9 mouse cellular contexts compared by ENCODE assay signal in the genomic region with DNA sequence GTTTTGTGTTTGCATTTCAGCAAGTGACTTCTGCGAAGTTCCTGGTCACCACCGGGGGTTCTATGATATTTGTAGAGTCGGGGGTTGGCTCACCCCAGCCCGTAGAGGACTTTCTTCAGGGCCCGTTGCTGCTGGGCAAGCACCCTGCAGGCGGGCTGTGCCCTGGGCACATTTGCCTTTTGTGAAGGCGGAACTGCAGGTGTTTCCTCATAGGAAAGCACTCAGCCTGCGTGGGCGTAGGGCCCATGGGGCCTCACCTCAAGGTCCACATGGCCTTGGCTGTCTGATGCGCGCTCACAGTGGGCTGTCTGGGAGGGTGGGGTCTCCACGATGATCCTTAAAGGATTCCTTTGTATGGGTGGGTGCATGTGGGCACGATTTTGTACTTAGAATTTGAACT. TPM values are rescaled to one million over a fixed set of nuclear protein-coding genes. Genes with fewer than 3 reads are reported as not detected.
DNase-seq lines count a peak whose midpoint lies in the region; ATAC-seq lines count a peak whose summit lies in the region.
"Had no signal": no experiment of that assay in that cellular context is flagged by ENCODE, and none has a peak within 500 bp of the region (broad histone marks: within the 10 kb centered on the region; RNA-seq: fewer than 3 reads in every experiment).

No protein-coding gene starts in this region.

- peak; percentile 46 for DNase-seq in cerebellum, adult 11 months
- no peak for DNase-seq in cerebellum, postnatal 25 days
- DNase-seq in midbrain, embryonic 14.5 days = peak; percentile 33
- DNase-seq in thymus, postnatal 14 days = peak; percentile 77
- no peak for DNase-seq in adrenal gland, adult 8-10 months
- DNase-seq in urinary bladder, postnatal 25 days (ENCODE audit: low spot score) = no peak

- H3K9ac ChIP-seq in embryonic facial prominence, embryonic 12.5 days = peak overlapping the region; percentile 13; the same call in 1 of the 2 replicates
- H3K9ac ChIP-seq in intestine, embryonic 15.5 days = no peak overlapping the region
- peak overlapping the region; percentile 84 for H3K9ac ChIP-seq in midbrain, embryonic 14.5 days (replicated peaks; ENCODE audit: low read length)

- peak overlapping the region; percentile 44 for H3K4me3 ChIP-seq in embryonic facial prominence, embryonic 12.5 days
- H3K4me3 ChIP-seq in intestine, embryonic 15.5 days (replicated peaks) = peak overlapping the region; percentile 43; the same call in 1 of the 2 replicates
- H3K4me3 ChIP-seq in midbrain, embryonic 14.5 days (replicated peaks; ENCODE audit: low read depth, low read length) = peak overlapping the region; percentile 76
- H3K4me3 ChIP-seq: erythroblast, embryonic 14.5 days had no signal

- peaks cover 55% of the 10 kb centered on the region for H3K4me1 ChIP-seq in embryonic facial prominence, embryonic 12.5 days
- H3K4me1 ChIP-seq in intestine, embryonic 15.5 days (replicated peaks) = peaks cover 51% of the 10 kb centered on the region
- H3K4me1 ChIP-seq in midbrain, embryonic 14.5 days (ENCODE audit: control insufficient read depth, insufficient read depth, low read length) = peaks cover 67% of the 10 kb centered on the region

- H3K9me3 ChIP-seq in embryonic facial prominence, embryonic 12.5 days = no peaks in the 10 kb centered on the region
- no peaks in the 10 kb centered on the region for H3K9me3 ChIP-seq in intestine, embryonic 15.5 days
- no peaks in the 10 kb centered on the region for H3K9me3 ChIP-seq in midbrain, embryonic 14.5 days (ENCODE audit: control insufficient read depth, low read length)

- H3K36me3 ChIP-seq in embryonic facial prominence, embryonic 12.5 days = no peaks in the 10 kb centered on the region
- H3K36me3 ChIP-seq in intestine, embryonic 15.5 days = no peaks in the 10 kb centered on the region; the same call in 1 of the 2 replicates
- H3K36me3 ChIP-seq in midbrain, embryonic 14.5 days (ENCODE audit: control insufficient read depth, insufficient read depth, low read length) = 0 out of 2 replicates have a peak, but pooled peaks cover 3% of the 10 kb centered on the region

- WGBS in embryonic facial prominence, embryonic 12.5 days = 15% methylated on average over 13 of the region's 13 CpGs
- 23% methylated on average over 13 of the region's 13 CpGs for WGBS in intestine, embryonic 15.5 days
- WGBS in midbrain, embryonic 14.5 days = 2% methylated on average over 13 of the region's 13 CpGs

- peaks cover 58% of the 10 kb centered on the region for H3K27me3 ChIP-seq in embryonic facial prominence, embryonic 12.5 days
- H3K27me3 ChIP-seq in intestine, embryonic 15.5 days (replicated peaks) = peaks cover 67% of the 10 kb centered on the region
- H3K27me3 ChIP-seq in midbrain, embryonic 14.5 days (ENCODE audit: control insufficient read depth, insufficient read depth, low read length) = peaks cover 7% of the 10 kb centered on the region; the same call in 1 of the 2 replicates

- ATAC-seq in embryonic facial prominence, embryonic 12.5 days (ENCODE audit: insufficient number of reproducible peaks, insufficient read depth, low FRiP score, low TSS enrichment) = no peak
- ATAC-seq in intestine, embryonic 15.5 days = no peak
- ATAC-seq in midbrain, embryonic 14.5 days (ENCODE audit: low FRiP score, low TSS enrichment) = no peak

- H3K27ac ChIP-seq in embryonic facial prominence, embryonic 12.5 days = no peak overlapping the region
- H3K27ac ChIP-seq in intestine, embryonic 15.5 days = no peak overlapping the region
- peak overlapping the region; percentile 97 for H3K27ac ChIP-seq in midbrain, embryonic 14.5 days (replicated peaks; ENCODE audit: low read depth, low read length)

- peak overlapping the region; percentile 77 for H3K4me2 ChIP-seq in embryonic facial prominence, embryonic 12.5 days (replicated peaks)
- peak overlapping the region; percentile 79 for H3K4me2 ChIP-seq in intestine, embryonic 15.5 days (replicated peaks)
- H3K4me2 ChIP-seq in midbrain, embryonic 14.5 days (ENCODE audit: low read length) = peak overlapping the region; percentile 86

RNA-seq across cellular contexts. Expression of gene Hes5, which starts 1.2 kb away (rescaled TPM):
- polyA plus RNA-seq in embryonic facial prominence, embryonic 12.5 days (2016; fragmentation: Nextera tagmentation; extraction: Ambion mirVana) = 29.6 and 37.3 TPM in 2 replicates
- 1.8 and 2.5 TPM in 2 replicates for polyA plus RNA-seq in intestine, embryonic 15.5 days (2015; fragmentation: Nextera tagmentation; extraction: Ambion mirVana)
- 111 and 123 TPM in 2 replicates for polyA plus RNA-seq in midbrain, embryonic 14.5 days (2014; fragmentation: Nextera tagmentation; extraction: Ambion mirVana)
- total RNA-seq in adrenal gland, adult 8-10 months (2022) = not detected
- polyA plus RNA-seq: erythroblast, embryonic 14.5 days had no signal

RNA-seq across cellular contexts. Expression of gene Pank4, which starts 2.0 kb away (rescaled TPM):
- polyA plus RNA-seq in embryonic facial prominence, embryonic 12.5 days (2016; fragmentation: Nextera tagmentation; extraction: Ambion mirVana) = 56.0 and 62.2 TPM in 2 replicates
- 34.2 and 36.1 TPM in 2 replicates for polyA plus RNA-seq in intestine, embryonic 15.5 days (2015; fragmentation: Nextera tagmentation; extraction: Ambion mirVana)
- polyA plus RNA-seq in midbrain, embryonic 14.5 days (2014; fragmentation: Nextera tagmentation; extraction: Ambion mirVana) = 30.6 and 38.8 TPM in 2 replicates
- total RNA-seq in adrenal gland, adult 8-10 months (2022) = 10 to 100 TPM; 27.8 to 38.1 (median 34.0) TPM

RNA-seq across cellular contexts. Expression of gene Tnfrsf14, which starts 33.5 kb away (rescaled TPM):
- 1.2 TPM in 2 replicates for polyA plus RNA-seq in embryonic facial prominence, embryonic 12.5 days (2016; fragmentation: Nextera tagmentation; extraction: Ambion mirVana)
- 3.0 and 3.6 TPM in 2 replicates for polyA plus RNA-seq in intestine, embryonic 15.5 days (2015; fragmentation: Nextera tagmentation; extraction: Ambion mirVana)
- not detected in 2 replicates for polyA plus RNA-seq in midbrain, embryonic 14.5 days (2014; fragmentation: Nextera tagmentation; extraction: Ambion mirVana)
- total RNA-seq in adrenal gland, adult 8-10 months (2022) = 10 to 100 TPM in 1 of 4 experiments, 1 to 10 TPM in 3; 6.9 to 14.7 (median 8.7) TPM

Comparison
In these comparisons a context has a peak if more than half of its experiments do, and no peak if none do; other contexts are left out.
1. DNase-seq: peak in cerebellum, adult 11 months (single experiment), midbrain, embryonic 14.5 days (single experiment) and thymus, postnatal 14 days (single experiment); none in cerebellum, postnatal 25 days (0 of 2), adrenal gland, adult 8-10 months (single experiment) and urinary bladder, postnatal 25 days (single experiment).
2. Peak in every context shown above with its lines, with median percentiles within 50 percentile points of each other: H3K4me2 ChIP-seq and H3K4me3 ChIP-seq.